Mouse (Mus musculus) spleen, adult 2 months (tissue): ENCODE data around the gene Tmem176a. TPM values are rescaled to one million over a fixed set of nuclear protein-coding genes. Genes with fewer than 3 reads are reported as not detected.
"Not testable (repeated sequence)": the region's sequence is repeated elsewhere in the genome, so short reads cannot be mapped to it uniquely, and the experiment has no call there.

ENCODE experiments used
- DNase-seq, 2 experiments: peaks; one replicate each; pipeline versions ENCODE4 v3.0.0 to v3.0.0-alpha.2; 2012 to 2021; ENCODE audit warnings: low spot score in 2 of 2, low read depth in 1 of 2
- H3K27ac ChIP-seq: fragments of 200-500 bp; 2 replicates; pipeline ENCODE4 v1.5.1; 2012; ENCODE audit warnings: low read length, inconsistent platforms; ENCODE audit not compliant: insufficient read depth
- H3K27me3 ChIP-seq: fragments of 200-500 bp; 2 replicates; pipeline ENCODE4 v1.6.1; 2012; ENCODE audit warnings: mild to moderate bottlenecking, moderate library complexity, low read length, inconsistent platforms; ENCODE audit not compliant: control insufficient read depth, insufficient read depth
- H3K36me3 ChIP-seq: fragments of 200-500 bp; 2 replicates; pipeline ENCODE4 v1.6.1; 2012; ENCODE audit warnings: mild to moderate bottlenecking, low read length, inconsistent platforms; ENCODE audit not compliant: control insufficient read depth, insufficient read depth
- H3K4me1 ChIP-seq: fragments of 200-500 bp; 2 replicates; pipeline ENCODE4 v1.6.1; 2011; ENCODE audit warnings: inconsistent platforms; ENCODE audit not compliant: control insufficient read depth, insufficient read depth, insufficient read length
- H3K4me3 ChIP-seq: fragments of 200-500 bp; 2 replicates; pipeline ENCODE4 v1.5.1; 2011; ENCODE audit warnings: mild to moderate bottlenecking, inconsistent platforms; ENCODE audit not compliant: insufficient read depth, insufficient read length; ENCODE audit errors: extremely low read depth
- CTCF ChIP-seq: fragments of 200-500 bp; IDR thresholded peaks from 2 replicates; pipeline ENCODE4 v1.5.1; 2011; ENCODE audit warnings: mild to moderate bottlenecking, inconsistent platforms; ENCODE audit not compliant: insufficient read depth, insufficient read length, insufficient replicate concordance; ENCODE audit errors: extremely low read depth
- POLR2A ChIP-seq: fragments of 200-500 bp; IDR thresholded peaks from 2 replicates; pipeline ENCODE4 v1.6.1; 2011; ENCODE audit warnings: low read depth, low read length, inconsistent platforms
- WGBS: fragments of 180-500 bp; shearing (Covaris S2); methylation state at CpG from one replicate; pipeline ENCODE4 v1.1.7; 2018; 5-methylcytosine and 5-hydroxymethylcytosine counted together
- polyA plus RNA-seq: library from polyadenylated mRNA; depleted of rRNA; stranded (reverse); fragments of >200 nt; gene quantifications from 2 replicates; pipeline ENCODE4 v1.2.3, GENCODE M21; 2012

The Tmem176a gene
- polyA plus RNA-seq, 1 experiment: 95.2 TPM

DNA sequence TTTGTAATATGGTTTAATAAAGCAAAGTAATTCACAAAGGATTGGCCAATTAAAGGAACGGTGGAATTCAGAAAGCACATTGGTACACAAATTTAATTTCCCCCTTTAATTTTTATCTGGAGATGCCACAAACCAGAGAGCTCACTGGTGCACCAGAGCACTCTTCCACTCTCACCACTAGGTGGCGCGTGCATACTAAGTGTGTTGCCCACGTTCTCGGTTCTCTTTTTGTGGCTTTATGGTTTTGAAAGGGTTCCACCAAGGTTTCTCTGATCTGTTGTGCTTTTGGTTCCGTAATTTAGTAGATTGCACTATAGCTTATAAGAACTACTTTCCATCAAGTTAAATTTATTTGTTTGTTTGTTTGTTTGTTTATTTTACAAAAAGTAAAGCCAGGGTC is 22.9 kb upstream of the Tmem176a start:
- H3K27ac ChIP-seq: no peak overlapping the region
- no peaks in the 10 kb centered on the region for H3K4me1 ChIP-seq
- DNase-seq: peak; percentile 70 to 83
- H3K36me3 ChIP-seq: no peaks in the 10 kb centered on the region
- H3K27me3 ChIP-seq: no peaks in the 10 kb centered on the region
- under 1% methylated on average over 6 of the region's 6 CpGs for WGBS
- TF ChIP-seq POLR2A (no peak), CTCF (peak; percentile 86; the same call in 1 of the 2 replicates)
- no peak overlapping the region for H3K4me3 ChIP-seq

DNA sequence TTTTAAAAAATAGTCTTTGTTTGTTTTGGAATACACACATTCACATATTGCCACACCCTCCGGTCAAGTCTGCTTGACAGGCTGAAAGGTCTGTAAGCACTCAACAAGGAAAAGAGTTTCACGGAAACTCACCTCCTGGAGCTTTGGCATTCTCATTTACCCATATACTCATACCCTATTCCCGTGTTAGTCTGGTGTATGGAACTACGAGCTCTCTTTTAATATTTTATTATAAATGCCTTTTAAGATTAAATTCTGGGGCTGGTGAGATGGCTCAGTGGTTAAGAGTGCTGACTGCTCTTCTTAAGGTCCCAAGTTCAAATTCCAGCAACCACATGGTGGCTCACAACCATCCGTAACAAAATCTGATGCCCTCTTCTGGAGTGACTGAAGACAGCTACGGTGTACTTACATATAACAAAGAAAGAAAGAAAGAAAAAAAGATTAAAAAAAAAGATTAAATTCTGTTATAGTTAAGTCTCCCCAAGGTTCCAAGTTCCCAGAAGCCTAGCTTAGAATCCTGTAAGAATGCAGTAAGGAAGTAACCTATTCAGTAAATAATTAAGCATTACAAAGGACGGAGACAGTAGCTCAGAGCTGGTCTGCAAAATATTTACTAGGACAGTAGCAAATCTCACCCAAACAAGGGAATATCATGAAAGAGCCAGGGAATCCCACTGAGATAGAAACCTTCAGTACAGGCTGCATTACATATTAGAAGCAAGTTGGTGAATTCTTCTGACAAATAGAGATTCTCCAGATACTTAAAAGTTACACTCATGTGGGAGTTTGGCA is 18.5 kb upstream of the Tmem176a start:
- not testable (repeated sequence) for H3K36me3 ChIP-seq, H3K27me3 ChIP-seq, H3K4me1 ChIP-seq, H3K27ac ChIP-seq, H3K4me3 ChIP-seq, DNase-seq
- WGBS: 93% methylated on average over 7 of the region's 7 CpGs

DNA sequence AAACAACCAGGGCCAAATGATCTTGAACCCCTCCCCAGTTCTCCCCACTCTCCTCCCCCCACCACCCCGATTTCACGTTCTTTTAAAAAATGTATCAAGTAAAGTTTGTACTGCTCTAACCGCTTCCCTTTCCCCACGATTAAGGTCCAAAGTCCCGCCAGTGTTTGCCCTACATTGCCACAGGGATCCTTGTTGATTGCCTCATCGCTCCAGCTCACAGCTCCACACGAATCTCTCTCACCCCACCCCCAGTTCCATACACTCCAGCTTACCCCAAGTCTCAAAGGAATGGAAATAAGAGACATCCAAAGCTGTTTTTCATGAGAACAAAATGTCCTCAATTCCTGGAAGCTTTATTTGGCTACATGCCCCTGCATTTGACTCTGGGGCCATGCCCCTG is 15.7 kb upstream of the Tmem176a start:
- Histone ChIP-seq H3K4me3 (no peak overlapping the region), H3K27me3 (no peaks in the 10 kb centered on the region), H3K27ac (no peak overlapping the region), H3K36me3 (no peaks in the 10 kb centered on the region), H3K4me1 (peaks cover 3% of the 10 kb centered on the region)
- WGBS: 67% methylated on average over 7 of the region's 7 CpGs
- TF ChIP-seq POLR2A: no peak
- TF ChIP-seq CTCF: no peak
- DNase-seq: no peak

DNA sequence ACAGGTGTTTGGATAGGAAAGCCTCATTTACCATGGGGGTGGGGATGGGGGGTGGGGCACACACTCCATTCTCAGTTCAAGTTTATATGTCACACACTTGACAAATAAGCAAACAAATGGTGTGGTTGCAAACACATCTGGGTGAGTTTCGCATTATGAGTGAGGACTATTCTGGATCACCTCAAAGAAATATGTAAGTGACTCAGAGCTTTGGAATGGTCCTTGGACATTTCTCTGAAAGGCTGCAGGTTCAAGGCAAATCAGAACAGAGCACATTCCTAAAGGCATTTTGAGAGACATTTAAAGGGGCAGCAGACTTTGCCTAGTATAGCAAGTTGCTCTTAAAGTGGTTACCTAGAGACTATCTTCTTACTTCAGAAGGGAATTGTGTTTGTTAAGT is 11.7 kb upstream of the Tmem176a start:
- no peak for DNase-seq
- H3K36me3 ChIP-seq: no peaks in the 10 kb centered on the region
- 85% methylated on average over 1 of the region's 1 CpGs for WGBS
- TF ChIP-seq POLR2A: no peak
- TF ChIP-seq CTCF: no peak
- no peaks in the 10 kb centered on the region for H3K27me3 ChIP-seq
- no peak overlapping the region for H3K4me3 ChIP-seq
- H3K4me1 ChIP-seq: peaks cover 8% of the 10 kb centered on the region
- H3K27ac ChIP-seq: no peak overlapping the region

DNA sequence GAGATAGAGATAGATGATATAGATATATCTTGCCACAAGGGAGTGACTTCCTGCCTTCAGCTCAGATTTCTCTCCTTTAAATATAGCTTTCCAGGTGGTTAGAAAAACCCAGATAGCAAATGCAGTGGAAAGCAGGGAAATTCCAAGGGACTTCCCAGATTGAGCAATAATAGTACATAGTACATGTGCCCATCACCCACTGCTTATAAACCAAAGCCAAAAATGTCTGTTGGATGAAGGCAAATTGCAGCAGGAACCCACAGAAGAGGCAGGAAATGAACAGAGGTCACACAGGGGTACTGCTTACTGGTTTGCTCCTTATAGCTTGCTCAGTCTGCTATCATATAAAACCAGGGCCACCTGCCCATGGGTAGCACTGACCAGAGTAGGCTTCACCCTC is 11.1 kb upstream of the Tmem176a start:
- Histone ChIP-seq H3K27me3 (no peaks in the 10 kb centered on the region), H3K4me1 (peaks cover 8% of the 10 kb centered on the region), H3K4me3 (no peak overlapping the region), H3K36me3 (no peaks in the 10 kb centered on the region), H3K27ac (no peak overlapping the region)
- no peak for DNase-seq
- TF ChIP-seq POLR2A: no peak
- no peak for TF ChIP-seq CTCF

DNA sequence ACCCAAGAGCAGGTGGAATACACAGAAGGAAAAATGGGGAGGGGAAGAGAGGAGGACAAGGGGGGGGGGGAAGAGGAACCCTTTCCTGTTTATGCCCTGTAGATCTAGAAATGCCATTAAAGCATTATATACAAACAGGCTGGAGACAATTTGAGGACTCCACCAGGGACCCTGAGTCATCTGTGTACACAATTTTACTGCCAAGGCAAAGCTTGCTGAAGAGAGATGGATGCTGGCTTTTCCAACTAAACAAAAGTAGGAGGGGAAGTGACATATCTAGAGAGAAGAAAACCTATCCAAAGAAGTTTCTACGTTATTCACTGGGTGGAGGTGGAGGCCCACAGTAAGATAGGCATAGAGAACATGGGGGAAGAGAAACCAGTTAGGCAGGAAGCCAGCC is 10.5 kb upstream of the Tmem176a start:
- H3K4me1 ChIP-seq: peaks cover 8% of the 10 kb centered on the region
- peak overlapping the region; percentile 25 for H3K27ac ChIP-seq
- no peak for DNase-seq
- no peaks in the 10 kb centered on the region for H3K27me3 ChIP-seq
- WGBS: 38% methylated on average over 1 of the region's 1 CpGs
- H3K4me3 ChIP-seq: no peak overlapping the region
- no peaks in the 10 kb centered on the region for H3K36me3 ChIP-seq
- TF ChIP-seq CTCF: no peak
- no peak for TF ChIP-seq POLR2A

DNA sequence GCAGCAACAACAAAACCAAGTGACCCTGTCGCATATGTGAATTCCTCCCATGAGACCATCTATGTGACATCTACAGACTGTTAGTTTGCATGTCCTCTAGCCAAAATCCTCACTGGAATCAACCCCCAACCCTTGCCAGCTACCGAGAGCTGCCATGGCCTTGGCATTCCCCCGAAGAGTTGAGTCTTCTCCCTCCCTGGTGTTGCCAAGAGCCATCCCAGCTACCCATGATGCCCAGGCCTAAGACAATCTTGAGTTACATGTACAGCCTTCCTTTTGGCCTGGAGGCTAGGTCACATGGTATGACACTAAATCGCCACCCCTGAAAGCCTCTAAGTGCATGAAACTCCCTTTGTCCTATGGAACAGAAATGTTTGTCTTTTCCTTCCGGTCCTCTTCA is 9.6 kb upstream of the Tmem176a start:
- DNase-seq: no peak
- TF ChIP-seq POLR2A: no peak
- no peaks in the 10 kb centered on the region for H3K36me3 ChIP-seq
- peak overlapping the region; percentile 25; the same call in 1 of the 2 replicates for H3K27ac ChIP-seq
- H3K27me3 ChIP-seq: no peaks in the 10 kb centered on the region
- H3K4me3 ChIP-seq: no peak overlapping the region
- H3K4me1 ChIP-seq: peaks cover 8% of the 10 kb centered on the region
- 92% methylated on average over 5 of the region's 5 CpGs for WGBS
